Mouse (Mus musculus) layer of hippocampus, postnatal 25 days (tissue): ENCODE data around the gene Has3. TPM values are rescaled to one million over a fixed set of nuclear protein-coding genes. Genes with fewer than 3 reads are reported as not detected.
"Not testable (repeated sequence)": the region's sequence is repeated elsewhere in the genome, so short reads cannot be mapped to it uniquely, and the experiment has no call there.

Experiments
- DNase-seq, 2 experiments: peaks; one replicate each; pipeline ENCODE4 v3.0.0; 2022; ENCODE audit warnings: mixed read lengths in 2 of 2, low spot score in 1 of 2; ENCODE audit errors: extremely low spot score in 1 of 2
- total RNA-seq, 2 experiments: library from RNA; stranded (reverse); gene quantifications; 2 replicates each; pipeline ENCODE4 v1.2.3; 2021

The Has3 gene
- total RNA-seq, 2 experiments from 2014 or later = 2.8 to 4.5 TPM

GRCm38 (mm10) chr8:106884826-106885400, 14.9 kb downstream of the Has3 start:
- not testable (repeated sequence) for DNase-seq

GRCm38 (mm10) chr8:106887336-106888189, 17.5 kb downstream of the Has3 start:
- DNase-seq = peak; percentile 45 to 90

- DNase-seq = no peak
Measured at GRCm38 (mm10) chr8:106888803-106889202, 18.8 kb downstream of the Has3 start.

DNA sequence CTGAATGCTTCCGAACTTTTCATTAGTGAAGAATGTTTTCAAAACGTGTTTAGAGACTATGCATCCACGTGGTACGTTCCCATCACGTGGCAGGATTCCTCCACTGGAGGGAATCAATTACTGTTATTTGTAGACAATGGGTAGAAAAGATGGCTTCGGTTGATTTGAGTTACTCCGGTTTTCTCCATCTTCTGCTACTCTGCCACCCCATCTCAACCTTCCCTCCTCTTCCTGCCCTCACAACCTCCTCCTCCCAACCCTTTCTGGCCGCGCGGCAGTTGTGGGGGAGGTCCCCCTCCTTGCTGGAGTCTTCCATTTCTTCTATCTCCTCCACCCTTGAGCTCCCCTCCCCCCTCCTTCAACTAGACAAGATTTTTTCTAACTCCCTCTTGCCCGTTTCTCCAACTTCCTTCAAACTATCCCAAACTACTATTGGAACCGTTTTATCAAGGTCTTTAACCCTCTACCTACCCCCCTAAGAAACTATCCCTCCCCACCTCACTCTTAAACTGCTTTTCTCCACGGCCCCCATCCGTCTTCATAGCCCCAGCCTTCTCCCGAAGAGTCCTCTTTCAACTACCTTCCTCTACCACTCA, 22.3 kb downstream of the Has3 start:
- no peak for DNase-seq

GRCm38 (mm10) chr8:106892806-106893451, 22.9 kb downstream of the Has3 start:
- DNase-seq = no peak

GRCm38 (mm10) chr8:106893481-106894156, 23.6 kb downstream of the Has3 start, which contains the start of gene Utp4:
TSS of gene Utp4 (plus strand) at chr8:106893636.
- peak; percentile 74 to 79 for DNase-seq

GRCm38 (mm10) chr8:106899473-106899872, 29.4 kb downstream of the Has3 start:
- no peak for DNase-seq

DNA sequence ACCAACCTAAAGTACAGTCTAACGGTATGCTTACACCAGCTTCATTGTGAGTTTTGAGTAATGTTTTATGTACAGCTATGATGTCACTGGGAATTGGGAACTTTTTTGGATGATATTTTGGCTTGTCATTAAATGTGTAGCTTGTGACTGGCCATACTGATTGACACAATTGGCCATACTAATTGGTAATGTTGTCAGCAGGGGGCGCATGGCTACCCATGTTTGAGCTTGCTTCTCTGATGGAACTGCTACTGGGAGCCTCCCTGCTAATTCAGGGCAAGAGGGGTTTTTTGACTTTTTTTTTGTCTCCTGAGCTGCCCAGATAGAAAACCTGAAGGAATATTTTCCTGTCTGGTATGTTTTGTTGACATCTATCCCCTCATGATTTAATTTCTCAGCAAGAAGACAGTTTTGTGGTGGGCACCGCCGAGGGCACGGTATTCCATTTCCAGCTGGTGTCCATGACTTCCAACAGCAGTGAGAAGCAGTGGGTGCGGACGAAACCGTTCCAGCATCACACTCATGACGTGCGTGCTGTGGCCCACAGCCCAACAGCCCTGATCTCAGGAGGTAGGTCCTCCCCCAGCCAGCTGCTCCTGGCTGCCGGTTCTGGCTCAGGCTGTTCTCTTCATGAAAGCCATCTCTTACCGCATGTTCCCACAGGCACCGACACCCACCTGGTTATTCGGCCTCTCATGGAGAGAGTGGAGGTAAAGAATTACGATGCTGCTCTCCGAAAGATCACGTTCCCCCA, 35.9 kb downstream of the Has3 start:
- DNase-seq = peak; percentile 44 to 70

- no peak for DNase-seq
Measured at GRCm38 (mm10) chr8:106906635-106907034, 36.6 kb downstream of the Has3 start.

- DNase-seq = no peak
Measured at GRCm38 (mm10) chr8:106907450-106907849, 37.4 kb downstream of the Has3 start.

- DNase-seq = no peak
Measured at GRCm38 (mm10) chr8:106908291-106908690, 38.2 kb downstream of the Has3 start.

- DNase-seq = no peak
Measured at GRCm38 (mm10) chr8:106913631-106914030, 43.6 kb downstream of the Has3 start.

DNA sequence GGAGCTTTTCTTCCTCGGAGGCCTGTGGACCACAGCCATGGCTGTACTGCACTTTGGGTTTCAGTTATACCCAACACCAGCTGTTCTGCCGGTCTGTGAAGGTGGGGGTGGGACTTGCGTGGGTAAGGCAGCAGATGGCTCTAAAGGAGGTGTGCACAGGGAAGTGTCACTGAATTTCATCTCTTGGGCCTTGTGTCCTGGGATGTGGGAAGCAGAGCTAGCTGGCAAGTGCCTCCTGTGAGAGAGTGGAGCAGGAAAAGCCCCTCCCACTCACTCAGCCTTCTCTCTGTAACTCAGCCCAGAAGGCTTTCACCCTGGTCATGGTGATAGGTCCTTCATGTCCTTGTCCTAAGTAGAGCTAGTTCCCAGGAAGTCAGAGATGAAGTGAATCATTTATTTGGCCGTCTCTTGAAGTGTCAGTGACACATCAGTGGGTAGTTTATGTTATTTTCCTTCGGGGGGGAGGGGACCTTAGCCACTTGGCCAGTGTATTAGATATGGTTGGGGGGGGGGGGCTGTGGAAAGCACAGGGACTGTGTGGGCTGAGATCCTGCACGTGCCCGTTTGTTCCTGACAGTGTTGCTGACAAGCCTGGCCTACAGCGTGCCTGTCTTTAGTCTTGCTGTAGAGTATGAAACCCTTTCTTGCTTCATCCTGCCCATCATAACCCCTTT, 49.8 kb downstream of the Has3 start:
- peak in 1 of 2 experiments; percentile 21 for DNase-seq

DNA sequence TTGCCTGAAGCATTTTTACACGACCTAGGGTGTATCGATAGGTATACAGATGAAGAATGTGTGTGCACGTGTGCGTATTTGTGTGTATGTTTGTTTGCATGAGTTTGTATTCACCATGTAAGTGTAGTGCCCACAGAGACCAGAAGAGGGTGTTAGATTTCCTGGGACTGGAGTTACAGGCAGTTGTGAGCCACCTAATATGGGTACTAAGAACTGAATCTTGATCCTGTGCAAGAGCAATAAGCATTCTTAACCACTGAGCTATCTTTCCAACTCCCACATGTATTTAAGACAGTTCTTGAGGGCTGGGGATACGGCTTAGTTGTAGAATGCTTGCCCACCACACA, 50.3 kb downstream of the Has3 start:
- no peak for DNase-seq

- no peak for DNase-seq
Measured at GRCm38 (mm10) chr8:106924057-106924456, 54.0 kb downstream of the Has3 start.

DNA sequence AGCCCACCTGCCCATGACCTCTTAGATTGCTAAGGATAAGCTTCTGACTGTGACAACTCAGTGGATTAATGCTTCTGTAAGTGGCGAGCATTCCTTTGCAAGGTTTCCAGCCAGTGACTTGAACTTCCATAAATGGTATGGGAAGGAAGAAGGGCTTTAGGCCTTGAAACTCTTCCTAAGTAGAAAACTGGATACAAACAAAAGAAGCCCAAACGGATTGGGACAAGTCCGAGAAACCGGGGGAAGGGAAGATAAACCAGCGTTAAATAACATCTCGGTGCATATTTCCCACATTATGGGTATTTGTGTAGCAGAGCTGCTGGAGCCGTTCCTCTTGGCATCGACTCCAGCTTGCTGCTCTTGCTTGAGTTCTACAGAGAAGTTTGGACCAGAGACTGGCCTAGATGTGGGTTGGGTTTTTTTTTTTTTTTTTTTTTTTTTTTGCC, 54.9 kb downstream of the Has3 start:
- DNase-seq = no peak

DNA sequence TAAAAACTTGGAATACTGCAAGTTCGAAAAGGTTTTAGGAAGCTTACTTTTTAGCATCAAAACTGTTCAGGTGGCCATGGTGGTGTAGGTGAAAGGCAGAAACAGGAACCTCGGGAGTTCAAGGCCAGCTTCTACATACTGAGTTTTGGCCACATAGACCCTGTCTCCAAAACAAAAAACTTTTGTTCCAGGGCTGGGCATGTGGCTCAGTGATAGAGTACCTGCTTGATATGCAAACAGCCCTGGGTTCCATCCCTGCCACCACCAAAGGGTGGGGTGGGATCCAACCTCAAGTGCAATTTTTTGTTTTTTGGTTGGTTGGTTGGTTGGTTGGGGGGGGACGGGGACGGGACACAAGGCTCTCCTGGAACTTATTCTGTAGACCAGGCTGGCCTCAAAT, 55.4 kb downstream of the Has3 start:
- no peak for DNase-seq

GRCm38 (mm10) chr8:106927247-106927646, 57.2 kb downstream of the Has3 start:
- DNase-seq = no peak

- DNase-seq = not testable (repeated sequence)
Measured at GRCm38 (mm10) chr8:106928182-106928581, 58.1 kb downstream of the Has3 start.
